In genomic region chr17:47762518-47763340, GRCm38 (mm10) we compare ENCODE assay signal across 8 mouse cellular contexts. TPM values are rescaled to one million over a fixed set of nuclear protein-coding genes. Genes with fewer than 3 reads are reported as not detected.
DNase-seq lines count a peak whose midpoint lies in the region; ATAC-seq and TF ChIP-seq lines count a peak whose summit lies in the region.

No protein-coding gene starts in this region.

- no peaks in the 10 kb centered on the region for H3K9me3 ChIP-seq in embryonic facial prominence, embryonic 15.5 days (replicated peaks)
- H3K9me3 ChIP-seq in heart, embryonic 12.5 days (replicated peaks): no peaks in the 10 kb centered on the region
- H3K9me3 ChIP-seq in kidney, postnatal 0 days (replicated peaks; ENCODE audit: low read length): no peaks in the 10 kb centered on the region
- H3K9me3 ChIP-seq in limb, embryonic 15.5 days: no peaks in the 10 kb centered on the region
- H3K9me3 ChIP-seq in neural tube, embryonic 15.5 days (replicated peaks): no peaks in the 10 kb centered on the region

- peak; percentile 48; the same call in 1 of the 2 replicates for ATAC-seq in embryonic facial prominence, embryonic 15.5 days (ENCODE audit: insufficient number of reproducible peaks, low FRiP score, low TSS enrichment, low read depth)
- ATAC-seq in heart, embryonic 12.5 days (ENCODE audit: insufficient number of reproducible peaks, low FRiP score): peak; percentile 67
- peak; percentile 45; the same call in 1 of the 2 replicates for ATAC-seq in kidney, postnatal 0 days (replicated peaks; ENCODE audit: low FRiP score, low read depth)
- peak; percentile 69 for ATAC-seq in limb, embryonic 15.5 days (ENCODE audit: insufficient number of reproducible peaks, low FRiP score, low TSS enrichment, low read depth)
- ATAC-seq in neural tube, embryonic 15.5 days (ENCODE audit: low FRiP score): peak; percentile 79

- no peak for TF ChIP-seq CTCF in kidney, postnatal 0 days (IDR thresholded peaks at IDR 0.05; ENCODE audit: low read depth)

- DNase-seq in adrenal gland, adult 2 months: peak; percentile 74
- no peak for DNase-seq in adrenal gland, postnatal 4 days (ENCODE audit: low spot score in 2 of 2)
- peak; percentile 35 for DNase-seq in kidney, postnatal 0 days (ENCODE audit: low spot score)
- no peak for DNase-seq in spleen, postnatal 10 days (ENCODE audit: low spot score in 2 of 2)

- peaks cover 34% of the 10 kb centered on the region for H3K4me1 ChIP-seq in embryonic facial prominence, embryonic 15.5 days
- peaks cover 51% of the 10 kb centered on the region for H3K4me1 ChIP-seq in heart, embryonic 12.5 days (replicated peaks)
- peaks cover 6% of the 10 kb centered on the region; the same call in 1 of the 2 replicates for H3K4me1 ChIP-seq in kidney, postnatal 0 days (replicated peaks; ENCODE audit: insufficient read depth, low read length)
- peaks cover 33% of the 10 kb centered on the region for H3K4me1 ChIP-seq in limb, embryonic 15.5 days
- H3K4me1 ChIP-seq in neural tube, embryonic 15.5 days: peaks cover 15% of the 10 kb centered on the region

- no peak overlapping the region for H3K9ac ChIP-seq in embryonic facial prominence, embryonic 15.5 days
- H3K9ac ChIP-seq in heart, embryonic 12.5 days: peak overlapping the region; percentile 61
- H3K9ac ChIP-seq in kidney, postnatal 0 days (ENCODE audit: low read depth, low read length): 0 out of 2 replicates have a peak overlapping the region, but pooled peaks have one; percentile 18
- H3K9ac ChIP-seq in limb, embryonic 15.5 days: no peak overlapping the region
- no peak overlapping the region for H3K9ac ChIP-seq in neural tube, embryonic 15.5 days (replicated peaks)

- H3K36me3 ChIP-seq in embryonic facial prominence, embryonic 15.5 days: no peaks in the 10 kb centered on the region
- no peaks in the 10 kb centered on the region for H3K36me3 ChIP-seq in heart, embryonic 12.5 days
- H3K36me3 ChIP-seq in kidney, postnatal 0 days (ENCODE audit: insufficient read depth, low read length): no peaks in the 10 kb centered on the region
- H3K36me3 ChIP-seq in limb, embryonic 15.5 days: no peaks in the 10 kb centered on the region
- H3K36me3 ChIP-seq in neural tube, embryonic 15.5 days: no peaks in the 10 kb centered on the region

- no peak overlapping the region for H3K4me2 ChIP-seq in embryonic facial prominence, embryonic 15.5 days (replicated peaks)
- H3K4me2 ChIP-seq in heart, embryonic 12.5 days: peak overlapping the region; percentile 26; the same call in 1 of the 2 replicates
- no peak overlapping the region for H3K4me2 ChIP-seq in kidney, postnatal 0 days (ENCODE audit: low read length)
- no peak overlapping the region for H3K4me2 ChIP-seq in limb, embryonic 15.5 days
- H3K4me2 ChIP-seq in neural tube, embryonic 15.5 days: no peak overlapping the region

- no peak overlapping the region for H3K4me3 ChIP-seq in embryonic facial prominence, embryonic 15.5 days (replicated peaks)
- H3K4me3 ChIP-seq in heart, embryonic 12.5 days: no peak overlapping the region
- no peak overlapping the region for H3K4me3 ChIP-seq in kidney, postnatal 0 days (replicated peaks; ENCODE audit: low read depth, low read length)
- H3K4me3 ChIP-seq in limb, embryonic 15.5 days: no peak overlapping the region
- H3K4me3 ChIP-seq in neural tube, embryonic 15.5 days (replicated peaks): no peak overlapping the region

- peak overlapping the region; percentile 74 for H3K27ac ChIP-seq in embryonic facial prominence, embryonic 15.5 days (replicated peaks)
- H3K27ac ChIP-seq in heart, embryonic 12.5 days (ENCODE audit: poor library complexity, severe bottlenecking): peak overlapping the region; percentile 93
- H3K27ac ChIP-seq in kidney, postnatal 0 days: peak overlapping the region; percentile 42
- H3K27ac ChIP-seq in limb, embryonic 15.5 days: peak overlapping the region; percentile 80
- H3K27ac ChIP-seq in neural tube, embryonic 15.5 days (replicated peaks): peak overlapping the region; percentile 70

- no peaks in the 10 kb centered on the region for H3K27me3 ChIP-seq in embryonic facial prominence, embryonic 15.5 days
- H3K27me3 ChIP-seq in heart, embryonic 12.5 days (replicated peaks): no peaks in the 10 kb centered on the region
- no peaks in the 10 kb centered on the region for H3K27me3 ChIP-seq in kidney, postnatal 0 days (ENCODE audit: insufficient read depth, low read length)
- no peaks in the 10 kb centered on the region for H3K27me3 ChIP-seq in limb, embryonic 15.5 days
- H3K27me3 ChIP-seq in neural tube, embryonic 15.5 days (replicated peaks): no peaks in the 10 kb centered on the region

- WGBS in embryonic facial prominence, embryonic 15.5 days: 58% methylated on average over 13 of the region's 13 CpGs
- WGBS in heart, embryonic 12.5 days: 38% methylated on average over 13 of the region's 13 CpGs
- 56% methylated on average over 13 of the region's 13 CpGs for WGBS in kidney, postnatal 0 days
- WGBS in limb, embryonic 15.5 days: 67% methylated on average over 13 of the region's 13 CpGs
- 67% methylated on average over 13 of the region's 13 CpGs for WGBS in neural tube, embryonic 15.5 days

RNA-seq across cellular contexts. Expression of gene Tfeb, which starts 25.9 kb away (rescaled TPM):
- 10 to 100 TPM; 14.7 to 24.5 TPM for total RNA-seq in adrenal gland, adult 2 months (2021)
- 65.7 and 100.0 TPM in 2 replicates for polyA plus RNA-seq in adrenal gland, adult 2 months (2012; rRNA removed)
- total RNA-seq in adrenal gland, postnatal 4 days (2021): 10 to 100 TPM; 22.1 to 22.3 TPM
- polyA plus RNA-seq in embryonic facial prominence, embryonic 15.5 days (2015; fragmentation: Nextera tagmentation; extraction: Ambion mirVana): 13.5 and 14.3 TPM in 2 replicates
- 22.7 and 24.5 TPM in 2 replicates for polyA plus RNA-seq in heart, embryonic 12.5 days (2016; fragmentation: Nextera tagmentation; extraction: Ambion mirVana)
- 23.0 and 23.1 TPM in 2 replicates for polyA plus RNA-seq in kidney, postnatal 0 days (2015; fragmentation: Nextera tagmentation; extraction: Ambion mirVana)
- polyA plus RNA-seq in limb, embryonic 15.5 days (2015; fragmentation: Nextera tagmentation; extraction: Ambion mirVana): 13.0 and 14.1 TPM in 2 replicates
- 3.7 and 5.5 TPM in 2 replicates for polyA plus RNA-seq in neural tube, embryonic 15.5 days (2015; fragmentation: Nextera tagmentation; extraction: Ambion mirVana)

RNA-seq across cellular contexts. Expression of gene Pgc, which starts 36.1 kb away (rescaled TPM):
- not detected for total RNA-seq in adrenal gland, adult 2 months (2021)
- polyA plus RNA-seq in adrenal gland, adult 2 months (2012; rRNA removed): 1.6 and 27.4 TPM in 2 replicates
- total RNA-seq in adrenal gland, postnatal 4 days (2021): not detected
- 0.12 and 0.16 TPM in 2 replicates for polyA plus RNA-seq in embryonic facial prominence, embryonic 15.5 days (2015; fragmentation: Nextera tagmentation; extraction: Ambion mirVana)
- polyA plus RNA-seq in heart, embryonic 12.5 days (2016; fragmentation: Nextera tagmentation; extraction: Ambion mirVana): not detected in 2 replicates
- polyA plus RNA-seq in kidney, postnatal 0 days (2015; fragmentation: Nextera tagmentation; extraction: Ambion mirVana): 0.08 and 0.09 TPM in 2 replicates
- polyA plus RNA-seq in limb, embryonic 15.5 days (2015; fragmentation: Nextera tagmentation; extraction: Ambion mirVana): 0.10 and 0.16 TPM in 2 replicates
- 0.17 TPM in 1 of 2 replicates, not detected in the other for polyA plus RNA-seq in neural tube, embryonic 15.5 days (2015; fragmentation: Nextera tagmentation; extraction: Ambion mirVana)

Comparison
In these comparisons a context has a peak if more than half of its experiments do, and no peak if none do; other contexts are left out.
1. DNase-seq: peak in adrenal gland, adult 2 months (single experiment) and kidney, postnatal 0 days (single experiment); none in adrenal gland, postnatal 4 days (0 of 2) and spleen, postnatal 10 days (0 of 2).
2. H3K27ac ChIP-seq: peak in every context shown above with its lines; median percentile 93 in heart, embryonic 12.5 days; 80 in limb, embryonic 15.5 days; 74 in embryonic facial prominence, embryonic 15.5 days; 70 in neural tube, embryonic 15.5 days; 42 in kidney, postnatal 0 days.
3. H3K9ac ChIP-seq: peak in heart, embryonic 12.5 days (single experiment) and kidney, postnatal 0 days (single experiment); none in embryonic facial prominence, embryonic 15.5 days (single experiment), limb, embryonic 15.5 days (single experiment) and neural tube, embryonic 15.5 days (single experiment).
4. Peak in every context shown above with its lines, with median percentiles within 50 percentile points of each other: ATAC-seq.